Mouse (Mus musculus) hindbrain, embryonic 11.5 days (tissue): ENCODE data around the gene Marcks. TPM values are rescaled to one million over a fixed set of nuclear protein-coding genes. Genes with fewer than 3 reads are reported as not detected.

Experiments used
- ATAC-seq: fragments of 200-750 bp; cut with Nextera tagmentation; 2 replicates; pipeline ENCODE4 v1.8.0; 2017; ENCODE audit warnings: mild to moderate bottlenecking, moderate TSS enrichment, moderate library complexity; ENCODE audit not compliant: low FRiP score
- DNase-seq: peaks from one replicate; pipeline ENCODE4 v3.0.0-alpha.2; 2015; ENCODE audit warnings: low spot score
- H3K27ac ChIP-seq: fragments of 300-500 bp; sonication (generic); 2 replicates; pipeline ENCODE4 v1.5.1; 2014; ENCODE audit warnings: mild to moderate bottlenecking, low read depth, low read length
- H3K27me3 ChIP-seq: fragments of 300-500 bp; sonication (generic); 2 replicates; pipeline ENCODE4 v1.6.1; 2014; ENCODE audit warnings: mild to moderate bottlenecking, low read length, moderate library complexity, mixed read lengths; ENCODE audit not compliant: control insufficient read depth, insufficient read depth
- H3K36me3 ChIP-seq: fragments of 300-500 bp; sonication (generic); 2 replicates; pipeline ENCODE4 v1.6.1; 2014; ENCODE audit warnings: mild to moderate bottlenecking, low read length, moderate library complexity, mixed read lengths; ENCODE audit not compliant: control insufficient read depth, insufficient read depth
- H3K4me1 ChIP-seq: fragments of 300-500 bp; sonication (generic); replicated peaks from 2 replicates; pipeline ENCODE4 v1.6.1; 2014; ENCODE audit warnings: low read length, mixed read lengths; ENCODE audit not compliant: control insufficient read depth, insufficient read depth
- H3K4me2 ChIP-seq: fragments of 300-500 bp; sonication (generic); replicated peaks from 2 replicates; pipeline ENCODE4 v1.6.1; 2014; ENCODE audit warnings: mild to moderate bottlenecking, low read depth, low read length
- H3K4me3 ChIP-seq: fragments of 300-500 bp; sonication (generic); 2 replicates; pipeline ENCODE4 v1.5.1; 2014; ENCODE audit warnings: low read depth, low read length
- H3K9ac ChIP-seq: fragments of 300-500 bp; sonication (generic); 2 replicates; pipeline ENCODE4 v1.6.1; 2014; ENCODE audit warnings: low read depth, low read length
- H3K9me3 ChIP-seq: fragments of 300-500 bp; sonication (generic); 2 replicates; pipeline ENCODE4 v1.6.1; 2016; ENCODE audit warnings: low read length; ENCODE audit not compliant: control insufficient read depth
- WGBS: fragments of 180-500 bp; shearing (Covaris S2); extraction: QIAGEN DNeasy Blood & Tissue Kit; methylation state at CpG from one replicate; pipeline ENCODE4 v1.1.7; 2014; 5-methylcytosine and 5-hydroxymethylcytosine counted together
- polyA plus RNA-seq: library from polyadenylated mRNA; unstranded; fragments of >200 nt; fragmentation: Nextera tagmentation; extraction: Ambion mirVana; gene quantifications from 2 replicates; pipeline ENCODE4 v1.2.1, GENCODE M21; 2014

Gene Marcks
- polyA plus RNA-seq, 1 experiment from 2014 or later = 453 TPM

- DNase-seq (no peak), ATAC-seq (no peak)
- H3K27ac ChIP-seq = no peak overlapping the region
- no peak overlapping the region for H3K9ac ChIP-seq
- H3K4me2 ChIP-seq = no peak overlapping the region
- H3K9me3 ChIP-seq = no peaks in the 10 kb centered on the region
- no peak overlapping the region for H3K4me3 ChIP-seq
- H3K4me1 ChIP-seq = no peaks in the 10 kb centered on the region
- no peaks in the 10 kb centered on the region for H3K36me3 ChIP-seq
- no peaks in the 10 kb centered on the region for H3K27me3 ChIP-seq
- WGBS = 94% methylated on average over 3 of the region's 3 CpGs
Observed at GRCm38 (mm10) chr10:37129652-37130051, 9.1 kb downstream of the Marcks start.

GRCm38 (mm10) chr10:37115329-37115728 lies 23.4 kb downstream of the Marcks start:
- H3K27me3 ChIP-seq = no peaks in the 10 kb centered on the region
- H3K9ac ChIP-seq = no peak overlapping the region
- no peaks in the 10 kb centered on the region for H3K4me1 ChIP-seq
- H3K4me3 ChIP-seq = no peak overlapping the region
- H3K27ac ChIP-seq = no peak overlapping the region
- no peaks in the 10 kb centered on the region for H3K36me3 ChIP-seq
- ATAC-seq = no peak
- DNase-seq = no peak
- 81% methylated on average over 2 of the region's 2 CpGs for WGBS
- no peaks in the 10 kb centered on the region for H3K9me3 ChIP-seq
- no peak overlapping the region for H3K4me2 ChIP-seq

- Histone ChIP-seq H3K4me2 (no peak overlapping the region), H3K9me3 (no peaks in the 10 kb centered on the region), H3K4me3 (no peak overlapping the region), H3K9ac (no peak overlapping the region), H3K27ac (no peak overlapping the region), H3K36me3 (no peaks in the 10 kb centered on the region), H3K4me1 (no peaks in the 10 kb centered on the region), H3K27me3 (no peaks in the 10 kb centered on the region)
- WGBS = 89% methylated on average over 4 of the region's 4 CpGs
- ATAC-seq (no peak), DNase-seq (no peak)
Observed at GRCm38 (mm10) chr10:37112812-37113211, 25.9 kb downstream of the Marcks start.

- ATAC-seq (no peak), DNase-seq (no peak)
- Histone ChIP-seq H3K36me3 (no peaks in the 10 kb centered on the region), H3K9me3 (no peaks in the 10 kb centered on the region), H3K4me1 (no peaks in the 10 kb centered on the region), H3K27me3 (no peaks in the 10 kb centered on the region), H3K4me2 (no peak overlapping the region), H3K27ac (no peak overlapping the region), H3K4me3 (no peak overlapping the region), H3K9ac (no peak overlapping the region)
- WGBS = 90% methylated on average over 3 of the region's 3 CpGs
Observed at GRCm38 (mm10) chr10:37112362-37112761, 26.4 kb downstream of the Marcks start.

- Histone ChIP-seq H3K27ac (no peak overlapping the region), H3K4me2 (no peak overlapping the region), H3K27me3 (no peaks in the 10 kb centered on the region), H3K4me3 (no peak overlapping the region), H3K9ac (no peak overlapping the region), H3K4me1 (no peaks in the 10 kb centered on the region), H3K36me3 (no peaks in the 10 kb centered on the region), H3K9me3 (no peaks in the 10 kb centered on the region)
- no peak for DNase-seq
- 90% methylated on average over 2 of the region's 2 CpGs for WGBS
- no peak for ATAC-seq
Observed at GRCm38 (mm10) chr10:37111432-37111831, 27.3 kb downstream of the Marcks start.

GRCm38 (mm10) chr10:37106871-37107627 lies 31.7 kb downstream of the Marcks start:
- no peak overlapping the region for H3K27ac ChIP-seq
- ATAC-seq = no peak
- H3K27me3 ChIP-seq = no peaks in the 10 kb centered on the region
- no peak overlapping the region for H3K4me2 ChIP-seq
- no peaks in the 10 kb centered on the region for H3K36me3 ChIP-seq
- H3K4me3 ChIP-seq = no peak overlapping the region
- WGBS = 82% methylated on average over 4 of the region's 4 CpGs
- H3K9ac ChIP-seq = no peak overlapping the region
- H3K9me3 ChIP-seq = no peaks in the 10 kb centered on the region
- DNase-seq = no peak
- H3K4me1 ChIP-seq = no peaks in the 10 kb centered on the region

GRCm38 (mm10) chr10:37106303-37106702 lies 32.4 kb downstream of the Marcks start:
- Histone ChIP-seq H3K9ac (no peak overlapping the region), H3K27ac (no peak overlapping the region), H3K4me3 (no peak overlapping the region), H3K4me2 (no peak overlapping the region), H3K36me3 (no peaks in the 10 kb centered on the region), H3K9me3 (no peaks in the 10 kb centered on the region), H3K27me3 (no peaks in the 10 kb centered on the region), H3K4me1 (no peaks in the 10 kb centered on the region)
- ATAC-seq = no peak
- 91% methylated on average over 8 of the region's 8 CpGs for WGBS
- no peak for DNase-seq

- ATAC-seq = no peak
Observed at GRCm38 (mm10) chr10:37102227-37103080, 36.3 kb downstream of the Marcks start.

More at GRCm38 (mm10) chr10:37102227-37103080, 36.3 kb downstream of the Marcks start:
- no peak for DNase-seq
- 60% methylated on average over 4 of the region's 4 CpGs for WGBS
- H3K27ac ChIP-seq = no peak overlapping the region
- no peak overlapping the region for H3K4me2 ChIP-seq
- no peak overlapping the region for H3K9ac ChIP-seq
- H3K4me3 ChIP-seq = no peak overlapping the region
- no peaks in the 10 kb centered on the region for H3K36me3 ChIP-seq
- H3K9me3 ChIP-seq = no peaks in the 10 kb centered on the region
- no peaks in the 10 kb centered on the region for H3K27me3 ChIP-seq
- no peaks in the 10 kb centered on the region for H3K4me1 ChIP-seq
